Comparison of ENCODE assay signal across 26 mouse cellular contexts in genomic region chr17:87269454-87269853, GRCm38 (mm10).
"Had no signal": no experiment of that assay in that cellular context is flagged by ENCODE, and none has a peak within 500 bp of the region (broad histone marks: within the 10 kb centered on the region; RNA-seq: fewer than 3 reads in every experiment).

No protein-coding gene starts in this region.

- H3K9me3 ChIP-seq: heart, embryonic 15.5 days; hindbrain, embryonic 13.5 days; hindbrain, embryonic 15.5 days; limb, embryonic 10.5 days; limb, embryonic 12.5 days; liver, embryonic 13.5 days; liver, embryonic 15.5 days had no signal

- H3K9ac ChIP-seq: heart, embryonic 13.5 days; heart, embryonic 15.5 days; hindbrain, embryonic 13.5 days; hindbrain, embryonic 15.5 days; limb, embryonic 12.5 days; liver, embryonic 13.5 days; liver, embryonic 15.5 days had no signal

- H3K27ac ChIP-seq: heart, adult 2 months; heart, embryonic 13.5 days; heart, embryonic 15.5 days; hindbrain, embryonic 13.5 days; hindbrain, embryonic 15.5 days; hindbrain, postnatal 0 days; layer of hippocampus, adult 2 months; left cerebral cortex, adult 2 months; limb, embryonic 10.5 days; limb, embryonic 12.5 days; liver, embryonic 13.5 days; liver, embryonic 15.5 days had no signal

- ATAC-seq: hindbrain, postnatal 0 days; intestine, embryonic 16.5 days had no signal

- DNase-seq: gastrocnemius, postnatal 14 days; gastrocnemius, postnatal 36 days; heart, adult 11 months; heart, adult 2 months; heart, postnatal 14 days; heart, postnatal 36 days; kidney, adult 18-20 months; kidney, adult 8-10 months; kidney, postnatal 10 days; kidney, postnatal 25 days; kidney, postnatal 4 days; liver; liver, embryonic 13.5 days had no signal

- H3K4me2 ChIP-seq: heart, embryonic 11.5 days; heart, embryonic 13.5 days; heart, embryonic 15.5 days; hindbrain, embryonic 13.5 days; hindbrain, embryonic 15.5 days; limb, embryonic 12.5 days; liver, embryonic 11.5 days; liver, embryonic 13.5 days; liver, embryonic 15.5 days had no signal

- H3K4me3 ChIP-seq: heart, adult 2 months; heart, embryonic 13.5 days; heart, embryonic 15.5 days; hindbrain, embryonic 13.5 days; hindbrain, embryonic 15.5 days; layer of hippocampus, adult 2 months; left cerebral cortex, adult 2 months; limb, embryonic 10.5 days; limb, embryonic 12.5 days; liver, embryonic 13.5 days; liver, embryonic 15.5 days had no signal

- H3K27me3 ChIP-seq: hindbrain, embryonic 13.5 days; hindbrain, embryonic 15.5 days; limb, embryonic 12.5 days; liver, embryonic 13.5 days; liver, embryonic 15.5 days had no signal

- H3K36me3 ChIP-seq: heart, embryonic 13.5 days; heart, embryonic 15.5 days; hindbrain, embryonic 13.5 days; hindbrain, embryonic 15.5 days; limb, embryonic 10.5 days; limb, embryonic 12.5 days; liver, embryonic 13.5 days; liver, embryonic 15.5 days had no signal
